Mouse (Mus musculus): Measurements from ENCODE around the gene Ramp3. TPM values are rescaled to one million over a fixed set of nuclear protein-coding genes. Genes with fewer than 3 reads are reported as not detected.

Gene Ramp3
- polyA plus RNA-seq, 1 experiment from 2014 or later: 23.8 TPM

DNA sequence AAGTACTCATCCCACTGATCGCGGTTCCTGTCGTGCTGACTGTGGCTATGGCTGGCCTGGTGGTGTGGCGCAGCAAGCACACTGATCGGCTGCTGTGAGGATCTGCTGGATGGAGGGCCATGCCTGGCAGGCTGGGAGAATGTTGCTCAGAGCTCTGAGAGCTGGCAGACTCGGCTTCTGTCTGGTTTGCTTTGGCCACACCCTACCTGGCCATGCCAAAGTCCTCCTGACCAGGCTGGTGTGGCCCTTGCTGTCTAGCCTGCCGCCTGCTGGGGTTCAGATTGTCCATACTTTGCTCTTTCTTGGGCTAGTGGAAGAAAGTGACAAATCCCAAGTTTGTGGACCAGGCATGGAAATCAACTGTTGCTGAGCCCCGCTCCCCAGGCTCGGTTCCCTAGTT, 18.3 kb downstream of the Ramp3 start:
- Histone ChIP-seq H3K4me2 (no peak overlapping the region), H3K9ac (no peak overlapping the region), H3K27ac (replicated peaks) (no peak overlapping the region), H3K9me3 (no peaks in the 10 kb centered on the region), H3K4me3 (no peak overlapping the region), H3K27me3 (no peaks in the 10 kb centered on the region), H3K4me1 (replicated peaks) (peaks cover 11% of the 10 kb centered on the region), H3K36me3 (no peaks in the 10 kb centered on the region)
- ATAC-seq (ENCODE audit: low read depth): no peak
- WGBS: 89% methylated on average over 9 of the region's 9 CpGs

DNA sequence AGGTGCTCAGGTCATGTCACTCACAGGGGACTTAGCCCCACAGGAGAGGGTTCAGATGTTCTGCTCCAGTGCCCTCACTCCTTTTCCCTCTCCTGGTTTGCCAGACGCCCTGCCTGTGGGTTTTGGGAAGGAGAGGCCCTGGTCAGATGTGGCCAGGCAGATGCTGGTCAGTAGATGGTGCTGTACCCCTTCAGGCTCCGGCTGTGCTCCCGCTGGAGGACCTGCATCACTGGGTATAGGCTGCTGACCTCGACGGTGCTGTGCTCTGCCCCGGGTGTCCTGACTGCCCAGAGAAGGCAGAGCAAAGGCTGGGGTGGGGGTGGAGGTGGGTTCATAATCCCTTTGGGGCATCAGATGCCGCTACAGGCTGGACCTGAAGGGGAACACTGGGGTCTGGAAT, 19.2 kb downstream of the Ramp3 start:
- Histone ChIP-seq H3K9ac (no peak overlapping the region), H3K4me1 (replicated peaks) (peaks cover 11% of the 10 kb centered on the region), H3K27ac (replicated peaks) (no peak overlapping the region), H3K4me3 (no peak overlapping the region), H3K9me3 (no peaks in the 10 kb centered on the region), H3K27me3 (no peaks in the 10 kb centered on the region), H3K36me3 (no peaks in the 10 kb centered on the region), H3K4me2 (no peak overlapping the region)
- WGBS: 27% methylated on average over 7 of the region's 7 CpGs
- peak; percentile 32; the same call in 1 of the 2 replicates for ATAC-seq (ENCODE audit: low read depth)

DNA sequence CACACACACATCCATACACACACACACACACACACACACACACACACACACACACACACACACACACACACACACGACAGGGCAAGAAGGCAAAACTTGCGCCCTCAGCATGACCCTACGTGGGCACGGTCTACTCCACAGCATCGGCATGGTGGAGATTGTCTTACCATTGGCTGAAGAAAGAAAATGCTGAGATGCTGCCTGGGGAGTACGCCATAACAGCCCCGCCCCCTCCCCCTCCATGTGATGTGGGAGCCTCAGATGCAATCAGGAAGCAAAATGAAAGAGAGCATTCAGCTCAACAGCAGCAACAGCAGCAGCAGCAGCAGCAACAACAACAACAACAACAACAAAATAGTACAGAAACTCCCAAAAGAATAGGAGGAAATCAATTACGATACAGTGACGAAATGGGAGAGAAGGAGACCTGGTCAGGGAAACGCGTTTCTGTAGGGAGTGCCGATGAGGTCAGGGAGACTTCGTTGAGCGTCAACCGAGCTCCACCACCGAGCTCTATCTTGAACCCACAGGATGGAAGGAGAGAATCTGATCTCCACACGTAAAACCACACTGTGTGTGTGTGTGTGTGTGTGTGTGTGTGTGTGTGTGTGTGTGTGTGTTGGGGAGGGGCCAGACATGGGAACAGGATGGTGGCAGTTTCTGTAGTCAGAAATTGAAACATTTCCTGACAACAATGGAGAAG, 21.5 kb downstream of the Ramp3 start:
- Histone ChIP-seq H3K36me3 (no peaks in the 10 kb centered on the region), H3K9me3 (no peaks in the 10 kb centered on the region), H3K4me1 (replicated peaks) (peaks cover 11% of the 10 kb centered on the region), H3K9ac (no peak overlapping the region), H3K4me2 (peak overlapping the region; percentile 29; the same call in 1 of the 2 replicates), H3K27me3 (no peaks in the 10 kb centered on the region), H3K4me3 (no peak overlapping the region), H3K27ac (replicated peaks) (no peak overlapping the region; the same call in 1 of the 2 replicates)
- WGBS: 56% methylated on average over 17 of the region's 17 CpGs
- peak; percentile 12; the same call in 1 of the 2 replicates for ATAC-seq (ENCODE audit: low read depth)

DNA sequence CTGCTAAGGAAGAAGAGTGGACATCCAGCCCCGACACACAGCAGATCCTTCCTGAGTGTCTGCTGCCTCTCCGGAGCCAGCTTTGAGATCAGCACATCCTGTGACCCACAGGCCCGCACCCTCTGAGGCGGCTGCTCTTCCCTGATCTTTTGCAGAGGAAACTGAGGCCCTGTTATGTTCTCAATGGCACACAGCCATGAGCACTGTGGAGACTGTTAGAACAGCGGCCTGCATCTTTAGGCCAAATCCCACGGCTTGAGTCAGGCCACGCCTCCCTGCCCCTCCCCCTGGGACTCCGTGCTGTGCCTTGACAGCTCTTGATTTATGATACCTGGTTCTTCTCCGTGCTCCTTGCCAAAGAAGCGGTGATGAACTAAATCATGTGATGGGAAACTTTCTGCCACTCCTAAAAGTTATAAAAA, 22.1 kb downstream of the Ramp3 start:
- 15% methylated on average over 10 of the region's 10 CpGs for WGBS
- peak overlapping the region; percentile 29 for H3K4me2 ChIP-seq
- no peak overlapping the region for H3K9ac ChIP-seq
- no peaks in the 10 kb centered on the region for H3K27me3 ChIP-seq
- no peak overlapping the region for H3K4me3 ChIP-seq
- H3K9me3 ChIP-seq: no peaks in the 10 kb centered on the region
- peak; percentile 68 for ATAC-seq (ENCODE audit: low read depth)
- H3K4me1 ChIP-seq (replicated peaks): peaks cover 11% of the 10 kb centered on the region
- H3K36me3 ChIP-seq: no peaks in the 10 kb centered on the region
- H3K27ac ChIP-seq (replicated peaks): no peak overlapping the region; the same call in 1 of the 2 replicates

DNA sequence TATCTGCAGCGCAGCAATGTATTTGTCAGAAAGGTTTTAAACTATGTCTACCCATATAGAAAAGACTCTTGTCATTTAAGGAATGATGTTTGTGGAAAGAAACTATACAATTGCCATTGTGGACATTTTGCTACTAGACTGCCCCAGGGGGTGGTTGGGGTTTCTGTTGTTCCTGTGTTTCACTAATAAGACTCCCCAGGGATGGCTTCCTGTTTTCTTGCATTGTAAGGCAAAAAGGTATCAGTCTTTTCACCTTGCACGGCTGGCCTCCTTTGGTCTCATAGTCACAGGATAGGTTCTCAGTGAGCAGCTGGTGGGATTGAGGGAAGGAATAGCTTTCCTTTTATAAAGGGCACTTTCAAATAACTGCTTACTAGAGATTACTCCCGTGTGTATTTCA, 26.4 kb downstream of the Ramp3 start:
- 63% methylated on average over 3 of the region's 3 CpGs for WGBS
- Histone ChIP-seq H3K4me3 (no peak overlapping the region), H3K9me3 (no peaks in the 10 kb centered on the region), H3K36me3 (no peaks in the 10 kb centered on the region), H3K27ac (replicated peaks) (no peak overlapping the region), H3K4me1 (replicated peaks) (peaks cover 12% of the 10 kb centered on the region), H3K27me3 (no peaks in the 10 kb centered on the region), H3K9ac (no peak overlapping the region), H3K4me2 (no peak overlapping the region)
- no peak for ATAC-seq (ENCODE audit: low read depth)

DNA sequence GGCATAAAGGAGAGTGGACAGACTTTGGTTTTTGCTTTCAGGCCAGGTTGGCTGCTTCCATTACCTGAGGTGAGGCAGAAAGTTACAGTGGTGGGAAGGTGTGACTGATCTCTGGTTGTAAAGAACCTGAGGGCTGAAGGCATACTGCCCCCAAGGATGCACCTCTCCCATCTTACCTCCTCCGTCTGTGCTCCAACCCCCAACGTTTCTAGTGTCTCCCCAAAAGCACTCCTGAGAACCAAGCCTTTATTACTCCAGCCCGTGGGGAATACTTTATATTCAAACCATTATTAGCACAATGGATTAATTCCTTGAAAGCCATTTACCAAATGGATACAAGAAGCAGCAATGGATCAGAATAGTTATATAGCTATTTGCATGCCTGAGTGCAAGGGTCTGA, 30.6 kb downstream of the Ramp3 start:
- 56% methylated on average over 3 of the region's 3 CpGs for WGBS
- Histone ChIP-seq H3K27me3 (no peaks in the 10 kb centered on the region), H3K27ac (replicated peaks) (peak overlapping the region; percentile 70), H3K4me2 (no peak overlapping the region), H3K9ac (no peak overlapping the region), H3K36me3 (no peaks in the 10 kb centered on the region), H3K9me3 (no peaks in the 10 kb centered on the region), H3K4me1 (replicated peaks) (0 out of 2 replicates have a peak, but pooled peaks cover 3% of the 10 kb centered on the region), H3K4me3 (no peak overlapping the region)
- peak; percentile 63 for ATAC-seq (ENCODE audit: low read depth)

DNA sequence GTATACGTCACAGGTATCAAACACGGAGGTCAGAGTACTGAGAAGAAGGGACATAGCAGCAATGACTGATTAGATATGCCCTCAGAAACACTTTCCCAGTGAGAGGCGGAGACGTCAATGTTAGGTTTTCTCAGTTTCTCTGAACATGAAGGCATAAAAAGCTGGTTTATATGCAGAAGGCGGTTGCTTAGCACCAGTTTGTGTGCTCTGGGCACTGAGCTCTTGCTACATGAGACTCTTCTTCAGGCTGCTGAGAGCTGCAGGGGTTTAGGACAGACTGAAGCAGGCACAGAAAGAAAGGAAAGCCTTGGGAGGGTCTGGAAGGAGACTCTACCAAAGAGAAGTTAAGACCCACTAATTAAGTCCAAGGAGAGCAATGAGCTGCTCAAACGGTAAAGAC, 34.0 kb downstream of the Ramp3 start:
- Histone ChIP-seq H3K36me3 (no peaks in the 10 kb centered on the region), H3K27me3 (no peaks in the 10 kb centered on the region), H3K4me2 (no peak overlapping the region), H3K4me1 (replicated peaks) (0 out of 2 replicates have a peak, but pooled peaks cover 3% of the 10 kb centered on the region), H3K9me3 (no peaks in the 10 kb centered on the region), H3K9ac (no peak overlapping the region), H3K4me3 (no peak overlapping the region), H3K27ac (replicated peaks) (no peak overlapping the region)
- WGBS: 76% methylated on average over 6 of the region's 6 CpGs
- ATAC-seq (ENCODE audit: low read depth): no peak

DNA sequence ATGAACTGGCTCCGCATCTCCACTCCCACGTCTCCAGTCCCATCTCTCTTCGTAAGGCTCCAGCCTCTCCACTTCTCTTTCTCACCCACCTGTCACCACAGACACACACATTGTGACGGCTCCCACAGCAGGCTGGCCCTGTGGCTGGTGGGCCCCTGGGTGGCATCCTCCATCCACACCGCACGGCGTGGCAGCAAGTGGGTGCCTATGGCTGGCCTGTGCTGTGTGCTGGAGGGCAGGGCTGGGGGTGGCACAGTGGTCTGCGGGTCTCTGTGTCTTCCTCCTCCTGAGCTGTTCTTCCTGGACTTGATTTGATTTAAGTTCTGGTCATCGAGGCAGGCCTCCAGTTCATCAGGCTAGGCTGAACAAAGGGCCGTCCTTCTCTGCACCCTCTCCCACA, 35.8 kb downstream of the Ramp3 start:
- Histone ChIP-seq H3K36me3 (no peaks in the 10 kb centered on the region), H3K27me3 (no peaks in the 10 kb centered on the region), H3K9ac (no peak overlapping the region), H3K4me2 (no peak overlapping the region), H3K9me3 (no peaks in the 10 kb centered on the region), H3K27ac (replicated peaks) (no peak overlapping the region), H3K4me1 (replicated peaks) (no peaks in the 10 kb centered on the region), H3K4me3 (no peak overlapping the region)
- WGBS: 91% methylated on average over 10 of the region's 10 CpGs
- no peak for ATAC-seq (ENCODE audit: low read depth)

DNA sequence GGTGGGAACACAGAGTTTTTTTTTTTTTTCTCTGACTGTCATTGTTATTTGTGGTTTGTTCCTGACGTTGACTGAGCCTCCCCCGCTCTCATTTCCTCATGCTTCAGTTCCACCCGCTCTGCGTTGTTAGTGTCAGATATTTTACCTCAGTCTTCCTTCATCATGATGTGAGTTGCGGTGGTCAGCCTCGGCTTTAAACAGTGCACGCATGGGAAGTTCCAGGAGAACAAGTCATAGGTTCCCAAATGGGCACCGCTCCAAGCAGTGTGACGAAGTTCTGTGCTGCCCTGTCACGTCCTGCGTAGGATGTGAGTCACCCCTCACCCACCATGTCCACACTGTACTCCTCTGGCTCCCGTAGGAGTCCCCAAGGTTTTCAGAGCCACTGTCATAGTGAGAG, 36.9 kb downstream of the Ramp3 start:
- WGBS: 78% methylated on average over 12 of the region's 12 CpGs
- ATAC-seq (ENCODE audit: low read depth): no peak
- Histone ChIP-seq H3K9me3 (no peaks in the 10 kb centered on the region), H3K27me3 (no peaks in the 10 kb centered on the region), H3K36me3 (no peaks in the 10 kb centered on the region), H3K4me3 (no peak overlapping the region), H3K4me2 (no peak overlapping the region), H3K27ac (replicated peaks) (no peak overlapping the region), H3K4me1 (replicated peaks) (no peaks in the 10 kb centered on the region), H3K9ac (no peak overlapping the region)

DNA sequence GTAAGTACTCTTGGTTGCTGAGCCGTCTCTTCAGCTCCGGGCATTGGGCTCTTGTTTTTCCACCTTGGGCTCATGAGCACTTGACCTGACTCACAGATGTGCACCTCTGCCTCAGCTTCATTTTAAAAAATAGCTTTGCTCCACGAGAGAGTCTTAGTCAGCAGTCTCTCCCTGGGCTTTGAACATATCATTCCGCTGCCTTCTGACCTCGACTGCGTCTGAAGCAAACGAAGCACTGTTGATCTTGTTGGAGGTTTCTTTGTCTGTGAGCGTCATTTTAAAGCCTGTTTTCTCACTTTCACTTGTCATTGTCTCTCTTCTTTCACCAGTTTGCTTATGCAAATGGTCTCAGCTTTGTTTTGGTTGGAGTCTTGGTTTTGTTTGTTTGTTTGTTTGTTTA, 38.2 kb downstream of the Ramp3 start:
- H3K4me1 ChIP-seq (replicated peaks): no peaks in the 10 kb centered on the region
- H3K36me3 ChIP-seq: no peaks in the 10 kb centered on the region
- no peaks in the 10 kb centered on the region for H3K27me3 ChIP-seq
- H3K4me3 ChIP-seq: no peak overlapping the region
- no peak overlapping the region for H3K9ac ChIP-seq
- H3K27ac ChIP-seq (replicated peaks): no peak overlapping the region
- no peaks in the 10 kb centered on the region for H3K9me3 ChIP-seq
- no peak for ATAC-seq (ENCODE audit: low read depth)
- WGBS: 71% methylated on average over 8 of the region's 8 CpGs
- H3K4me2 ChIP-seq: no peak overlapping the region

DNA sequence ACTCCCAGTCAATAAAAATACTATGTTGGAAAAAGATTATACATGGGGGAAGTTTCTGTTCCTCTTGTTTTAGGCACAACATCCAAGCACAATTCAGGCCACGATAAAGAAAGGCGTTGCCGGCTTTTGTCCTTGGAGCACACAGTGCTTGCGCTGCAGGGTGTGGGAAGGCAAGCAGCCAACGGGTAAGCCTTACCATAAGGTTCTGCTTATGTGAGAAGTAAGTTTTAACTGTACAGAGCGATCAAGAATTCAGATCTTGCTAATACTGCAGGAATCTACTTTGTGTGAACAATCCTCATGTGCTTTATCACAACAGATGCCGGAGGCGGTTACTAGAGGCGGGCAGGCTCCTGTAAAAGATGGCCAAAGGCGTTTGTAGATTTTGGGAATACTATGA, 39.4 kb downstream of the Ramp3 start:
- no peaks in the 10 kb centered on the region for H3K4me1 ChIP-seq (replicated peaks)
- WGBS: 92% methylated on average over 10 of the region's 10 CpGs
- no peaks in the 10 kb centered on the region for H3K9me3 ChIP-seq
- H3K4me2 ChIP-seq: no peak overlapping the region
- no peaks in the 10 kb centered on the region for H3K36me3 ChIP-seq
- ATAC-seq (ENCODE audit: low read depth): no peak
- H3K27me3 ChIP-seq: no peaks in the 10 kb centered on the region
- H3K9ac ChIP-seq: no peak overlapping the region
- H3K27ac ChIP-seq (replicated peaks): no peak overlapping the region
- H3K4me3 ChIP-seq: no peak overlapping the region

DNA sequence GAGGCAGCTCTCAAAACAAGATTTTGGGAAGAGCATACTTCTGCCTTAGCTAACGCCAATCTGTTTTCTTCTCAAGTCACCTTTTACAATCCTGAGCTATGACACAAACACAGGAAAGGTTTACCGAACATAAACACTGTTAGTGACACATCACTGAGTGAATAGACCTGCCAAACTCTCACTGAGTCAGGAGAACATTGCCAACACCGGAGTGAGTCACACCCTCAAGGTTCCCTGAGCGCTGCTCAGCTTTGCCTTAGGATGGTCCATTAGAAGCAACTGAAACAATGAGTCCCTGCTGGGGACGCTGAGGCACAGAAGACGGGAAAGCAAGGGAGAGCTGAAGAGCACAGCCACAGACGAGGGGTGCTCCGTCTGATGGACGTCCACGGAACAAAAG, 40.0 kb downstream of the Ramp3 start:
- ATAC-seq (ENCODE audit: low read depth): no peak
- H3K4me3 ChIP-seq: no peak overlapping the region
- no peaks in the 10 kb centered on the region for H3K36me3 ChIP-seq
- 80% methylated on average over 10 of the region's 10 CpGs for WGBS
- H3K4me2 ChIP-seq: no peak overlapping the region
- H3K27ac ChIP-seq (replicated peaks): no peak overlapping the region
- no peaks in the 10 kb centered on the region for H3K27me3 ChIP-seq
- H3K9ac ChIP-seq: no peak overlapping the region
- no peaks in the 10 kb centered on the region for H3K9me3 ChIP-seq
- H3K4me1 ChIP-seq (replicated peaks): no peaks in the 10 kb centered on the region

DNA sequence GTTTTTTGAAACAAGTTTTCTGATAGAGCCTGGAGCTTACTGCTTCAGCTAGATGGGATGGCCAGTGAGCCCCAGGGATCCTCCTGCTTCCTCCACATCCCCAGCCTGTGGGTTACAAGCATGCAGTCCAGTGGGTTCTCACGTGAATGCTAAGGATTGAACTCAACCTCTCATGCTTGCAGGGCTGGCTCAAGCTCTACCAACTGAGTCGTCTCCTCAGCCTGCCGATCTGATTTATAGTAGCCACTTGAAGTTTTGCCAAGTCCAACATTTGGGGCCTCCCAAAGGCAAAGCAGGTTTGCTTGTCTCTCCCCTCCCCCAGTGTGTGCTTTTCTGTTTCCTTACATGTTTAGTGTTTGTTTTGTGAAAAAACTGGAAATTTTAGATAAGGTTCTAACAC, 43.9 kb downstream of the Ramp3 start:
- ATAC-seq (ENCODE audit: low read depth): no peak
- no peaks in the 10 kb centered on the region for H3K27me3 ChIP-seq
- 55% methylated on average over 3 of the region's 3 CpGs for WGBS
- no peaks in the 10 kb centered on the region for H3K36me3 ChIP-seq
- no peak overlapping the region for H3K27ac ChIP-seq (replicated peaks)
- H3K4me3 ChIP-seq: no peak overlapping the region
- no peak overlapping the region for H3K9ac ChIP-seq
- H3K4me1 ChIP-seq (replicated peaks): no peaks in the 10 kb centered on the region
- H3K9me3 ChIP-seq: no peaks in the 10 kb centered on the region
- no peak overlapping the region for H3K4me2 ChIP-seq
